Mouse (Mus musculus): ENCODE results near the gene Kcp. TPM values are rescaled to one million over a fixed set of nuclear protein-coding genes. Genes with fewer than 3 reads are reported as not detected.

The Kcp gene
- 1 to 10 TPM in 3 of 4 experiments, under 1 TPM in 1; 0.78 to 1.2 (median 1.1) TPM for total RNA-seq (2022)

GRCm38 (mm10) chr6:29507447-29508309, at the start of gene Kcp:
Gene Kcp, minus strand, starts transcription at chr6:29507952.
- no peak for DNase-seq (ENCODE audit: low spot score in 2 of 2)

- no peak for DNase-seq (ENCODE audit: low spot score in 2 of 2)
Measured at GRCm38 (mm10) chr6:29557112-29557511, 49.4 kb upstream of the Kcp start.

GRCm38 (mm10) chr6:29552526-29552925, 44.8 kb upstream of the Kcp start:
- no peak for DNase-seq (ENCODE audit: low spot score in 2 of 2)

- no peak for DNase-seq (ENCODE audit: low spot score in 2 of 2)
Measured at GRCm38 (mm10) chr6:29548086-29548485, 40.3 kb upstream of the Kcp start.

GRCm38 (mm10) chr6:29547582-29547981, 39.8 kb upstream of the Kcp start:
- DNase-seq (ENCODE audit: low spot score in 2 of 2): no peak

GRCm38 (mm10) chr6:29545611-29546010, 37.9 kb upstream of the Kcp start:
- DNase-seq (ENCODE audit: low spot score in 2 of 2): no peak

GRCm38 (mm10) chr6:29540956-29541355, 33.2 kb upstream of the Kcp start:
- DNase-seq (ENCODE audit: low spot score in 2 of 2): no peak

- no peak for DNase-seq (ENCODE audit: low spot score in 2 of 2)
Measured at GRCm38 (mm10) chr6:29540223-29540622, 32.5 kb upstream of the Kcp start.

GRCm38 (mm10) chr6:29539502-29539901, 31.8 kb upstream of the Kcp start:
- DNase-seq (ENCODE audit: low spot score in 2 of 2): no peak

GRCm38 (mm10) chr6:29537221-29537620, 29.5 kb upstream of the Kcp start:
- no peak for DNase-seq (ENCODE audit: low spot score in 2 of 2)

- no peak for DNase-seq (ENCODE audit: low spot score in 2 of 2)
Measured at GRCm38 (mm10) chr6:29536651-29537193, 29.0 kb upstream of the Kcp start.

- DNase-seq (ENCODE audit: low spot score in 2 of 2): no peak
Measured at GRCm38 (mm10) chr6:29535316-29535715, 27.6 kb upstream of the Kcp start.

- no peak for DNase-seq (ENCODE audit: low spot score in 2 of 2)
Measured at GRCm38 (mm10) chr6:29530050-29530449, 22.3 kb upstream of the Kcp start.

GRCm38 (mm10) chr6:29529444-29529820, 21.7 kb upstream of the Kcp start:
- DNase-seq (ENCODE audit: low spot score in 2 of 2): no peak

GRCm38 (mm10) chr6:29528561-29529443, 21.1 kb upstream of the Kcp start:
- DNase-seq (ENCODE audit: low spot score in 2 of 2): no peak

- DNase-seq (ENCODE audit: low spot score in 2 of 2): no peak
Measured at GRCm38 (mm10) chr6:29528165-29528505, 20.4 kb upstream of the Kcp start.

- no peak for DNase-seq (ENCODE audit: low spot score in 2 of 2)
Measured at GRCm38 (mm10) chr6:29527361-29528164, 19.8 kb upstream of the Kcp start.

- DNase-seq (ENCODE audit: low spot score in 2 of 2): no peak
Measured at GRCm38 (mm10) chr6:29526281-29527251, 18.8 kb upstream of the Kcp start, which contains the start of gene Irf5. Gene Irf5, plus strand, starts transcription at chr6:29526625.

GRCm38 (mm10) chr6:29525256-29525655, 17.5 kb upstream of the Kcp start:
- DNase-seq (ENCODE audit: low spot score in 2 of 2): no peak

- no peak for DNase-seq (ENCODE audit: low spot score in 2 of 2)
Measured at GRCm38 (mm10) chr6:29524034-29524489, 16.3 kb upstream of the Kcp start.

Data from left cerebral cortex, adult 8-10 months (tissue).